Mouse (Mus musculus) erythroblast, embryonic 14.5 days (primary cell): Measurements from ENCODE around the gene Mtcl1. TPM values are rescaled to one million over a fixed set of nuclear protein-coding genes. Genes with fewer than 3 reads are reported as not detected.

Experiments
- H3K27me3 ChIP-seq: 2 replicates; pipeline ENCODE4 v1.6.1; 2012; ENCODE audit warnings: inconsistent platforms; ENCODE audit not compliant: control insufficient read depth
- H3K36me3 ChIP-seq: 2 replicates; pipeline ENCODE4 v1.6.1; 2012; ENCODE audit warnings: mild to moderate bottlenecking, inconsistent platforms; ENCODE audit not compliant: control insufficient read depth
- H3K4me1 ChIP-seq: 2 replicates; pipeline ENCODE4 v1.6.1; 2012; ENCODE audit warnings: inconsistent platforms; ENCODE audit not compliant: control insufficient read depth
- H3K4me3 ChIP-seq: replicated peaks from 2 replicates; pipeline ENCODE3; 2012; ENCODE audit warnings: moderate library complexity, mild to moderate bottlenecking, inconsistent platforms
- H3K9me3 ChIP-seq: 2 replicates; pipeline ENCODE4 v1.6.1; 2012; ENCODE audit warnings: low read length, inconsistent platforms, mixed read lengths; ENCODE audit not compliant: control insufficient read depth
- GATA1 ChIP-seq: IDR thresholded peaks from 2 replicates; pipeline ENCODE4 v1.6.1; 2012; ENCODE audit warnings: low read length, inconsistent platforms, mixed read lengths
- TAL1 ChIP-seq: IDR thresholded peaks from 3 replicates; pipeline ENCODE4 v1.6.1; 2012; ENCODE audit warnings: low read length, inconsistent platforms, mixed read lengths
- polyA plus RNA-seq: library from polyadenylated mRNA; stranded (reverse); fragments of >175 nt; gene quantifications from 2 replicates; pipeline ENCODE4 v1.2.3, GENCODE M21; 2012

Mtcl1 gene
- polyA plus RNA-seq: not detected in 2 replicates

DNA sequence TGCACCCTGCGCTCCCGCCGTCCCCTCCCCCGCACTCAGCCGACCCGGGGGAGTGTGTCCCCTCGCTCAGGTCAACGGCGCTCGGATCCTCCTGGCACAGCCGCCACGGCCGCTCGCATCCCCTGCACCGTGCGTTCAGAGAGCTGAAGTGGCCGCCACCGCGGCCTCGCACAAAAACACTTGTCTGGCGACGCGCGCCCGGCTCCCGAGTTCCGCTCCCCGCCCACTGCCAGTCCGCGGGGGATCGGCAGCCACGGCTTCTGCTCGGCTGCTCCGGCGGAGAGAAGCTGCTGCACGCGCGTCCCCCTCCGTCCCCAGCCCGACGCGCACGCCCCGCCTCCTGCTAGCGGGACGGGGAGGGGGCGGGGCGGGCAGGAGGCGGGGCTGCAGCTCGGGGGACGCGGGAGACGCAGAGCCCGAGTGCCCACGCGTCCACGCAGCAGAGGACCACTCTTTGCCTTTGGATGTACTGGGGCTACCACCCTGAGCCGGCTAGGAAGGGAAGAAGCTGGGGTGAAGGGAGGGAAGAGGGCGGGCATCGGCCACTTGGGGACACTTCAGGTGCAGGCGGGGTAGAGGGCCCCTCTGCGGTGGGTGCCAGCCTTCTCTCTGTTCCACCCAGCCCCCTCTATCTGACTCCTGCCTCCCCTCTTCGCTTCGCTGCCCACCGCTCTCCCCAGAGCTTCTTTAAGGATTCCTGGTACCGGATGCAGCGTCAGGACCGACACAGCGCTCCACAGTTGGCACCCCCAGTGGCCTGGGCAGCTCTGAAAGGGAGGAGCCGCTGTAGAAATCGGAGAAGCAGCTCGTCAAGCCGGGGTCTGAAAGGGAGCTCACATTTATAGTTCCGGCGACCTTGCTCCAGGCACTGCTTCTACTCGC is at the start of gene Mtcl1:
Gene Mtcl1, minus strand, starts transcription at position 291 of the 882 bp plus-strand sequence.
- Histone ChIP-seq H3K36me3 (no peaks in the 10 kb centered on the region), H3K4me1 (peaks cover 6% of the 10 kb centered on the region), H3K4me3 (peak within 1 kb of the TSS; percentile 39), H3K27me3 (peaks cover 68% of the 10 kb centered on the region), H3K9me3 (no peaks in the 10 kb centered on the region; the same call in 1 of the 2 replicates)
- TF ChIP-seq TAL1: no peak
- TF ChIP-seq GATA1: no peak

GRCm38 (mm10) chr17:66498598-66498997 is 49.0 kb upstream of the Mtcl1 start:
- Histone ChIP-seq H3K9me3 (no peaks in the 10 kb centered on the region), H3K4me1 (no peaks in the 10 kb centered on the region), H3K4me3 (no peak overlapping the region), H3K27me3 (no peaks in the 10 kb centered on the region), H3K36me3 (peaks cover 73% of the 10 kb centered on the region)
- TF ChIP-seq TAL1: no peak
- TF ChIP-seq GATA1: no peak

DNA sequence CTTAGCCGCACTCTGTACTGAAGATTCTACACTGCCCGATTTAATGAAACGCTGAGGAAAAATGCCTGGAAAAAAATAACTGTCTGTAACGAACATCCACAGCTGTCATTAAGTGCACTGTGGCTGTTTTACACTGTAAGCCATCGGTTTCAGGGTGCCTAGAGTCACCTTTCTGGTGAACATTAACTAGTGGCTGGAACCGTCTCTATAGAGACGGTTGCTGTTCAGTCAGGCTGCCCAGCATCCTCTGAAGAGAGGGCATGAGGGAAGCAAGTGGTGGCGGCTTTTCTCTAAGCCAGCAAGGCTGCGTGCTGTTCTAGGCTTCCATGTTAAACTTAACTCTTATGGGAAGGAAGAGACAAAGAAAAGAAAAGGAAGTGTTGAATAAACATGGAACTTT is 47.0 kb upstream of the Mtcl1 start:
- Histone ChIP-seq H3K36me3 (peaks cover 70% of the 10 kb centered on the region), H3K4me1 (peaks cover 3% of the 10 kb centered on the region), H3K27me3 (no peaks in the 10 kb centered on the region), H3K9me3 (no peaks in the 10 kb centered on the region), H3K4me3 (no peak overlapping the region)
- TF ChIP-seq GATA1 (no peak), TAL1 (no peak)

DNA sequence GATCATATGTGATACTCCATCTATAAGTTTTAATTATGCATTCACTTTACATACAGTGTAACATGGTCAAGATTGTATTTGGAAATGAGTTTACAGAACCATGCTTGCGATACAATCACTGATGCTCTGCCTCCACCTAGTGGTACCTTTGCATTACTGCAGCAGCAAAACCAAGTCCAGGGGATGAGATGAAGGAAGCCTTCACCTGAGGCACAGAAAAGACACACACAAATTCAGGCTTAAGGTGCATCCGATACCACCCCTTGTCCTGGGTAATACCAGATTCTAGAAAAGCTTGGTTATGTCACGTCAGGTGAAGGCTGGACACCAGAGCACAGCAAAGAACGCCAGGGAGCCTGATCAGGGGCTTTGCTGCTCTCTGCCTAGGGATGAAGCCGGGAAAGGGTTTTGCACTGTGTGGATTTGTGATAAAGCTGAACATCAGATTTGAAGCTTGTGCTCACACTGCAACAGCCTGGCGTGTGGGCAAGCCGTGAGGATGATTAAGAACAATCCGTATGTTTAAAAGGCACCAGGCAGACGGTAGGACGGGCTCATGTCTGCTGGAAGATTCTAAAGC is 40.6 kb upstream of the Mtcl1 start:
- Histone ChIP-seq H3K27me3 (peaks cover 4% of the 10 kb centered on the region; the same call in 1 of the 2 replicates), H3K9me3 (no peaks in the 10 kb centered on the region), H3K4me1 (peaks cover 3% of the 10 kb centered on the region), H3K36me3 (peaks cover 14% of the 10 kb centered on the region), H3K4me3 (no peak overlapping the region)
- TF ChIP-seq GATA1 (no peak), TAL1 (no peak)

DNA sequence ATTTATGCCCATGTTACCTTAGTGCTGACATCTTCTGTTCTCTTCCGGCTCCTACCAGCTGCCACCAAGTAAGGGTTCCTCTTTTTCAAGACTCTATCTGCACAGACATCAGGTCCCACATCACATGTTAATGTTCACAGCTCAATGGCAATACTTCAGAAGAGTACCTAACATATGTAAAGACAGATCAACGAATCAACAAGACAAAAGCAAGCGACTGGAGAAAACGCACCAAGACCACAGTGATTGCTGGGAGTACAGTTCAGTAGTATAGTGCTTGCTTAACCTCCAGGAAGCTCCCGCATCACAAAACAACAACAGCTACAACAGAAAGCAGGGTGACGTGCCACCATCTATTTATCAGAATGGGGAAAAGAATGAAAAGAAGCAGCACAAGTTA is 37.0 kb upstream of the Mtcl1 start:
- Histone ChIP-seq H3K27me3 (peaks cover 6% of the 10 kb centered on the region; the same call in 1 of the 2 replicates), H3K4me1 (no peaks in the 10 kb centered on the region; the same call in 1 of the 2 replicates), H3K4me3 (no peak overlapping the region), H3K36me3 (no peaks in the 10 kb centered on the region), H3K9me3 (no peaks in the 10 kb centered on the region)
- no peak for TF ChIP-seq TAL1
- no peak for TF ChIP-seq GATA1

DNA sequence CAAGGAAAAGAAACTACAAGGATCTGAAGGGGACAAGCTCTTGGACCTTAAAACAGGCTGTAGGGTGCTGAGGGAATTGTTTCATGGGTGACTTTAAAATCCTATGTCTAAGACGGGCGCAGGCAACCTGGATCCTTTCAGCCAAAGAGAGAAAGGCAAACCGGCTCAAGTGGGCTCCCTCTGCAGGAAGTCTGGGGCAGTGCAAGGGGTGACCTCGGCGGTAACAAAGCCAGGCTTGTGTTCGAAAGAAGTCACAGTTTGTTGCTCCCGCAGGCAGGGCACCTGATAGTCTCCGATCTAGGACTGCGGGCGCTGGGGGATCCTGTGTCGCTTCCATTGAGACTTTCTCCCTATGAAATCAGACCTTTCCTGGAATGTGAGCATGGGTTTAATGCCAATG is 36.2 kb upstream of the Mtcl1 start:
- Histone ChIP-seq H3K36me3 (no peaks in the 10 kb centered on the region), H3K4me1 (peaks cover 4% of the 10 kb centered on the region), H3K4me3 (no peak overlapping the region), H3K9me3 (no peaks in the 10 kb centered on the region), H3K27me3 (peaks cover 6% of the 10 kb centered on the region)
- TF ChIP-seq GATA1: no peak
- no peak for TF ChIP-seq TAL1

DNA sequence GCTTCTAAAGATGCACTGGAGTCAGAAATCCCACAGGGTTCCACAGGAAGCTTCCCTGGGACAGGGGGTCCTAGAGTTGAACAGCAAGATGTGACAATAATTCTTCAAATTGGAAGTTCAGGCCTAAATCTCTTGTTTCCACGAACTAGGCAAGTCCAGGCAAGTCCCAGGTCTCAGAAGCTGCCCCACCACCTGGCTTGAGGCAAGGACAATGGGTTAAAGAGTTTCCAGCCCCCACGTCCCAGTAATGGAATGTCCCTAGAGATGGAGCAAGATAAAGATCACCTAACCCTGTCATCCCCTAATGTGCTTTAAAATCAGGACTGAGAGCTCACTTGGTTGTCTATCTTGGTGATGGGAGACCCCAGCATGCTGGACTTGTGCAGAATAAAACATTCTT is 35.4 kb upstream of the Mtcl1 start:
- peaks cover 13% of the 10 kb centered on the region for H3K27me3 ChIP-seq
- TF ChIP-seq TAL1: no peak
- no peak for TF ChIP-seq GATA1
- H3K36me3 ChIP-seq: no peaks in the 10 kb centered on the region
- no peak overlapping the region for H3K4me3 ChIP-seq
- no peaks in the 10 kb centered on the region for H3K9me3 ChIP-seq
- H3K4me1 ChIP-seq: peaks cover 11% of the 10 kb centered on the region

DNA sequence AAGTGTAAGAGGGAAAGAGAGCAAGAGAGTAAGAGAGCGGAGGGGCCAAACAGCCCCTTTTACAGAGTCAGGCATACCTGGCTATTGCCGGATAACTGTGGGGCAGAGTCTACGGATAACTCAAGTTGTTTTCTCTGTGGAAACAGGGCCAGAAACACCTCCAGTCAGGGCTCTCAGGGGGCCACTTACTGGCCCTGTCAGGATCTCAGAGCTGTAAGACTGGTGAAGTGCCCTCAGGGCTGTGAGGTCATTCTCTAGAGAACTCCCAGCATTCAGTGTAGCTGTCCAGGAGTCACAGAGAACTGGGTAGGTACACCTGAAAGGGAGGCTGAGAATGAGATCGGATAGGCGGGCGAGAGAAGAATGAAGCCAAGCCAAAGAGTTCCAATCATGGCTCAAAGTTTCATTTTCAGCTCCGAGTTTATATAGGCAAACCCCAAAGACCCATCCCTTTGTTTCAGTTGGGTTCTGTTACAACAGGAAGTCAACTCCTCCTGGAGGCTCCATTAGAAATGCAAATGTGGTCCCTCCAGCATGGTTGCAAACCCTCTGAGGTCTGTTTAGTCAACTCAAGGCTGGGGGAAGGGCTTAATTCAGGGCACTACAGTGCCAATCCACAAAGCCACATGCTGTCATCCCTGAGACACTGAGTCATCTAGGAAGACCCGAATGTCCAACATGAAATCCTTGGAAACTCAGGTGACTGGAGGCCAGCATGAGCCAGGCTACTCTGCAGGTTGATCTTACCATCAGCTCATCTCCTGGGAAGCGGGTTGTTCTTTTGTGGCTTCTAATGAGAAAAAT is 34.3 kb upstream of the Mtcl1 start:
- TF ChIP-seq TAL1 (no peak), GATA1 (no peak)
- H3K4me3 ChIP-seq: no peak overlapping the region
- H3K4me1 ChIP-seq: peaks cover 23% of the 10 kb centered on the region
- no peaks in the 10 kb centered on the region for H3K9me3 ChIP-seq
- H3K27me3 ChIP-seq: peaks cover 22% of the 10 kb centered on the region
- no peaks in the 10 kb centered on the region for H3K36me3 ChIP-seq

- H3K9me3 ChIP-seq: no peaks in the 10 kb centered on the region
- H3K4me3 ChIP-seq: no peak overlapping the region
- TF ChIP-seq TAL1 (no peak), GATA1 (no peak)
- peaks cover 23% of the 10 kb centered on the region for H3K4me1 ChIP-seq
- H3K27me3 ChIP-seq: peaks cover 26% of the 10 kb centered on the region
- no peaks in the 10 kb centered on the region for H3K36me3 ChIP-seq
Measured at GRCm38 (mm10) chr17:66481295-66481694, 31.7 kb upstream of the Mtcl1 start.
